Mouse (Mus musculus): ENCODE measurements around the gene Capn11. TPM values are rescaled to one million over a fixed set of nuclear protein-coding genes. Genes with fewer than 3 reads are reported as not detected.

The Capn11 gene
- polyA plus RNA-seq, 1 experiment from 2014 or later: 0.57 TPM

DNA sequence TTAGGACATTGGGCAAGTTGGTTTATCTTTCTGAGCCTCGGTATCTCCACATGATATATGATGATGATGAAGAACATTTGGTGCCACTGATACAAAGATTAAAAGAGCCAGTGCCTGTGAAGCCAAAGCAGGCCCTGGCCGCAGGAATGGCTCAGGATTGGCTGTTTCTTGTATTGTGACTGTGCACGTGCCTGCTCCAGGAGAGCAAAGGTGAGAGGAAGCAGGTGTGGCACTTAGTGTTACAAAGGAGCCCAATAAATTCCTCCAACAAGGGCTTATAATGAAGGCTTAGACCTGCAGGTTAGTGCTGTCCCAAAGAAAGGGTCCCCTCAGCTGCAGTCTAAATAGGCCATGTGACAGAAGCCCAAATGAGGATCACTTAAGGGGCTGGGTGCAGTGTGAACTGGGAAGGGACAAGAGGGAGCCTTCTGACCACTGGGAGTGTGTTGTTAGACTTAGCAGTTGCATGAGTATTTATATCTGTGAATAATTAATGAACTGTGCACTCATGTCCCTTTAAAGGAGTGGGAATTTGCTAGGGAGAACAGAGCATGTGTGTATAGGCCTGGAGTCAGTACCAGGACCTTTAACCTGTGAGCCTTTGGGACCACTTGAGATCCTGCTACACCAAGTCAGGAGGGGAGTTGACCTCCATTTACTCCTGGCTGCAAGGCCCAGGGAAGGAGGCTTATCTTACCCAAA, 40.1 kb upstream of the Capn11 start:
- H3K9me3 ChIP-seq (ENCODE audit: control insufficient read depth, low read length): no peaks in the 10 kb centered on the region

DNA sequence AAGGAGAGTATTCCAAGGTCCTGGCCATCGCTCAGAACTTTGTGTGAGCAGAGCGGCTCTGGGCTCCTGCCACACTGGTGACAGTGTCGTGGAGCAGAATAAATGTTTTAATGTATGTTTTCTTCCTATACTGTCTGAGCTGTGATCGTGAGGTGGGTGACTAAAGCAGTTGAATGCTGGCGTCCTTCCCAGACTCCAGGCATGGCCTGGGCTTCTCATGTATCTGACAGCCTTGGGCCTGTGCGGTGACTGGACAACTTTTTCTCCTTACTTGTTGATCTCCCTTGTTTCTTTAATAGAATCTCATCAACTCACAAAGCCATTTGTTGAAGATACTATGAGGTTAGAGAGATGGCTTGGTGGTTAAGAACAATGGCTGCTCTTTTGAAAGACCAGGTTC, 39.2 kb upstream of the Capn11 start:
- DNase-seq (ENCODE audit: low spot score) (no peak), ATAC-seq (ENCODE audit: insufficient read depth, low FRiP score, low TSS enrichment) (no peak)
- WGBS: 95% methylated on average over 6 of the region's 6 CpGs
- H3K4me1 ChIP-seq (ENCODE audit: control insufficient read depth, insufficient read depth, low read length): no peaks in the 10 kb centered on the region
- no peaks in the 10 kb centered on the region for H3K9me3 ChIP-seq (ENCODE audit: control insufficient read depth, low read length)
- H3K36me3 ChIP-seq (ENCODE audit: control insufficient read depth, insufficient read depth, low read length): no peaks in the 10 kb centered on the region; the same call in 1 of the 2 replicates
- no peak overlapping the region for H3K4me2 ChIP-seq (ENCODE audit: low read depth)
- no peak overlapping the region for H3K9ac ChIP-seq (ENCODE audit: low read length)
- no peak overlapping the region for H3K27ac ChIP-seq (ENCODE audit: low read depth, low read length)
- no peak overlapping the region for H3K4me3 ChIP-seq (ENCODE audit: low read depth, low read length)
- H3K27me3 ChIP-seq (ENCODE audit: control insufficient read depth, insufficient read depth, low read length): no peaks in the 10 kb centered on the region

More for the DNA sequence above, 40.1 kb upstream of the Capn11 start:
- WGBS: 83% methylated on average over 3 of the region's 3 CpGs
- H3K4me1 ChIP-seq (ENCODE audit: control insufficient read depth, insufficient read depth, low read length): no peaks in the 10 kb centered on the region
- no peak overlapping the region for H3K4me2 ChIP-seq (ENCODE audit: low read depth)
- H3K27me3 ChIP-seq (ENCODE audit: control insufficient read depth, insufficient read depth, low read length): no peaks in the 10 kb centered on the region
- no peaks in the 10 kb centered on the region; the same call in 1 of the 2 replicates for H3K36me3 ChIP-seq (ENCODE audit: control insufficient read depth, insufficient read depth, low read length)
- ATAC-seq (ENCODE audit: insufficient read depth, low FRiP score, low TSS enrichment): no peak
- DNase-seq (ENCODE audit: low spot score): no peak
- H3K9ac ChIP-seq (ENCODE audit: low read length): no peak overlapping the region
- H3K27ac ChIP-seq (ENCODE audit: low read depth, low read length): no peak overlapping the region
- H3K4me3 ChIP-seq (ENCODE audit: low read depth, low read length): no peak overlapping the region

DNA sequence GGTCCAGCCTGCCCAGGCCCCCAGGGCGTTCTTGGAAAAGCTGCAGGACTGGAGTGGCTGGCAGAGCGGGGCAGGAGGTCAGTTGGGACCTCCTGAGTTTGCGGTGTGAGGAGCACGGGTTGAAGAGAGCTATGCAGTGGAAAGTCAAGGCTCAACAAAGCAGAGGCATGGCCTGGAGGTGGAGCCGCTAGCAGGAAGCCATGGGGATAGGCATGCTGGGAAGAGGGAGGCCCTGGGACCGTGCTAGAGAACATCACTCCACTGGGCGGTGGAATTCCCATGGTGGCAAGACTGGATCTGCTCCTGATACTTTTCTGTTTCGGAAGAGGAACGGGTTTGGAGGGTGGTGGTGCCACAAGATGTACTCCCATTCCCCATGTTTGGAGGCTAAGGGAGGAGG, 37.9 kb upstream of the Capn11 start:
- ATAC-seq (ENCODE audit: insufficient read depth, low FRiP score, low TSS enrichment): no peak
- H3K4me2 ChIP-seq (ENCODE audit: low read depth): no peak overlapping the region
- 90% methylated on average over 9 of the region's 9 CpGs for WGBS

DNA sequence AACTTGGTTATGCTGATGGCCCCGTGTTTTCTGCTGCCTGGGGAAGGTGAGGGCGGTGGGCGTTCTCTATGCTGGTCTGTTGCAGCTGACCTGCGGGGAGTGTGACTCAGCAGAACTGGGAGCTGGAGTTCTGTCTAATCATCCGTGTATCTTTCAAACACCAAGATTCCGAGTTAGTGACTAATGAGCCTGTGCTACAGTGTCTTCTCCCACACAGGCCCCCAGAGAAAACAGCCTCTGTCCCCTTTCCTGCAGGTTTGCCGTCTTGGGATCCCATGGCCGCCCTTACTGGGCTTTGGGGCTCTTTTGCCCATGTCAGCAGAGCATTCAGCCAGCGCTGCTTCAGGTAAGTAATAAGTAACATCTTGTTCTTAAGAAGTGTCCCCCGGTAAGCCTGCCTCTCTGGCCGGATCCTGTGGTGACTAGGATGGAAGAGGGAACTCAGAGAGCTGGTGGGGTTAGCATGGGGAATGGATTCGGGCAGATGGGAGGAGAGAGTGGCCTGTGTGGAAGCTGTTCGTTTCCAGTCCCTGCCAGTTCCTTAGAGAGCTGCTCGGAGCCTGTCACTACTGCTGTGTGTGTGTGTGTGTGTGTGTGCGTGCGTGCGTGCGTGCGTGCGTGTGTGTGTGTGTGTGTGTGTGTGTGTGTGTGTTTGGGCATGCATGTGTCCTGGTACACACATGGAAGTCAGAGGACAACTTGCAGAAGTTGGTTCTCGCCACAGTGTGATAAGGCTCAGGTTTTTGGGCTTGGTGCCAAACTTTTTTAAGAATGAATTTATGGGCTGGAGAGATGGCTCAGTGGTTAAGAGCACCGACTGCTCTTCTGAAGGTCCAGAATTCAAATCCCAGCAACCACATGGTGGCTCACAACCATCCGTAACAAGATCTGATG, 36.3 kb upstream of the Capn11 start:
- Histone ChIP-seq H3K4me1 (ENCODE audit: control insufficient read depth, insufficient read depth, low read length) (no peaks in the 10 kb centered on the region), H3K4me2 (ENCODE audit: low read depth) (no peak overlapping the region), H3K4me3 (ENCODE audit: low read depth, low read length) (no peak overlapping the region), H3K36me3 (ENCODE audit: control insufficient read depth, insufficient read depth, low read length) (no peaks in the 10 kb centered on the region; the same call in 1 of the 2 replicates), H3K9ac (ENCODE audit: low read length) (no peak overlapping the region), H3K27ac (ENCODE audit: low read depth, low read length) (no peak overlapping the region), H3K9me3 (ENCODE audit: control insufficient read depth, low read length) (no peaks in the 10 kb centered on the region), H3K27me3 (ENCODE audit: control insufficient read depth, insufficient read depth, low read length) (no peaks in the 10 kb centered on the region)
- WGBS: 82% methylated on average over 23 of the region's 23 CpGs
- ATAC-seq (ENCODE audit: insufficient read depth, low FRiP score, low TSS enrichment) (no peak), DNase-seq (ENCODE audit: low spot score) (no peak)

More for the DNA sequence above, 37.9 kb upstream of the Capn11 start:
- no peaks in the 10 kb centered on the region; the same call in 1 of the 2 replicates for H3K36me3 ChIP-seq (ENCODE audit: control insufficient read depth, insufficient read depth, low read length)
- no peaks in the 10 kb centered on the region for H3K4me1 ChIP-seq (ENCODE audit: control insufficient read depth, insufficient read depth, low read length)
- no peak overlapping the region for H3K4me3 ChIP-seq (ENCODE audit: low read depth, low read length)
- no peak for DNase-seq (ENCODE audit: low spot score)
- no peak overlapping the region for H3K27ac ChIP-seq (ENCODE audit: low read depth, low read length)
- H3K27me3 ChIP-seq (ENCODE audit: control insufficient read depth, insufficient read depth, low read length): no peaks in the 10 kb centered on the region
- H3K9ac ChIP-seq (ENCODE audit: low read length): no peak overlapping the region
- no peaks in the 10 kb centered on the region for H3K9me3 ChIP-seq (ENCODE audit: control insufficient read depth, low read length)

DNA sequence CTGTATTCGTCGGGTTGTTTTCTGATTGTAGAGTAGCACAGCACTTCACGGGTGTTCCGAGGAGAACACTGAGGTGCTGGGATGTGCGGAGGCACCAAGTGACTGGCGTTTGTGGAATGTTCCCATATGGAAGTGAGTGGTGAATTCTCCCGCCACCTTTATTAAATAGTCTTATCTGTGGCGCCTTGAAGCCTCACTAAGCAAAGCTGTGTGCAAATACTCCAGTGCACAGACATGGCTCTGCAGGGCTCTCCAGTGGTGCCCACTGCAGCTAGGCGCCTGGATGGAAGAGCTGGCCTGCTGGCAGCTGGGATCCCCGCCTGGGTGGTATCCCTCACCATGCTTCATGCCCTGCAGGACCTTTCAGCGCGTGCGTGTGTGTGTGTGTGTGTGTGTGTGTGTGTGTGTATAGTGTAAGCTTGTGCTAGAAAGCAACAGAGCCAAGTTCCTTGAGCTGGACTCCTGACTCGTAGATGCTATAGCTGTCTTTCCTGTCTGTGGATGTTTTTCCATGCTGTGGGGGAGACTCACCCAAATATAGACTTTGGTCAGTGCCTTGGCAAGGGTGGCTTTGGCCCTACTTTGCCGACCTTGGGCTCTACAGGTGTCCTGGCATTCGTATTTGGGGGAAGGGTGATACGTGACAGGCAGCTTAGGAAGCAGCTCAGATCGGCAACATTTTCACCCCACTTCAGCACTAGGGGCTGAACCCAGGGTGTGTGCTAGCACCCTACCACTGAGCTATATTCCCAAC, 34.9 kb upstream of the Capn11 start:
- no peaks in the 10 kb centered on the region for H3K4me1 ChIP-seq (ENCODE audit: control insufficient read depth, insufficient read depth, low read length)
- ATAC-seq (ENCODE audit: insufficient read depth, low FRiP score, low TSS enrichment) (no peak), DNase-seq (ENCODE audit: low spot score) (no peak)
- no peaks in the 10 kb centered on the region for H3K27me3 ChIP-seq (ENCODE audit: control insufficient read depth, insufficient read depth, low read length)
- no peaks in the 10 kb centered on the region; the same call in 1 of the 2 replicates for H3K36me3 ChIP-seq (ENCODE audit: control insufficient read depth, insufficient read depth, low read length)
- no peak overlapping the region for H3K4me3 ChIP-seq (ENCODE audit: low read depth, low read length)
- 86% methylated on average over 18 of the region's 18 CpGs for WGBS
- no peak overlapping the region for H3K27ac ChIP-seq (ENCODE audit: low read depth, low read length)
- no peak overlapping the region for H3K9ac ChIP-seq (ENCODE audit: low read length)
- H3K4me2 ChIP-seq (ENCODE audit: low read depth): no peak overlapping the region
- no peaks in the 10 kb centered on the region for H3K9me3 ChIP-seq (ENCODE audit: control insufficient read depth, low read length)

DNA sequence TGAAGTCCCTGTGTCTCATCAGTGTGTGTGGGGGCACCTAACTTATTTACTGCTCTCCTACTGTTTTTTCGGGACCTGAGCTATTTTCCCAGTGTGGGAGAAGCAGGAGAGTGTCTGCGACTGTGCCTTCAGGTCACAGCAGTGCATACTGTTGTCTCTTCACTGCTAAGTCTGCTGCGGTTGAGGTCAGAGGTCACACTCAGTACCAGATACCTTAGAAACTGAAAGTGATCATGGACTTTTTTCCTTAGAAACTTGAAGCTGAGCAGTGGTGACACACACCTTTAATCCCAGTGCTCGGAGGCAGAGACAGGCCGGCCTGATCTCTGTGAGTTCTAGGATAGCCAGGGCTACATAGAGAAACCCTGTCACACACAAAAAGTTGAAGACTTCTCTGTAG, 33.0 kb upstream of the Capn11 start:
- Histone ChIP-seq H3K4me2 (ENCODE audit: low read depth) (no peak overlapping the region), H3K9me3 (ENCODE audit: control insufficient read depth, low read length) (no peaks in the 10 kb centered on the region), H3K27me3 (ENCODE audit: control insufficient read depth, insufficient read depth, low read length) (no peaks in the 10 kb centered on the region), H3K36me3 (ENCODE audit: control insufficient read depth, insufficient read depth, low read length) (no peaks in the 10 kb centered on the region), H3K4me1 (ENCODE audit: control insufficient read depth, insufficient read depth, low read length) (peaks cover under 1% of the 10 kb centered on the region; the same call in 1 of the 2 replicates), H3K9ac (ENCODE audit: low read length) (no peak overlapping the region), H3K27ac (ENCODE audit: low read depth, low read length) (no peak overlapping the region), H3K4me3 (ENCODE audit: low read depth, low read length) (no peak overlapping the region)
- ATAC-seq (ENCODE audit: insufficient read depth, low FRiP score, low TSS enrichment): no peak
- no peak for DNase-seq (ENCODE audit: low spot score)
- 86% methylated on average over 5 of the region's 5 CpGs for WGBS

DNA sequence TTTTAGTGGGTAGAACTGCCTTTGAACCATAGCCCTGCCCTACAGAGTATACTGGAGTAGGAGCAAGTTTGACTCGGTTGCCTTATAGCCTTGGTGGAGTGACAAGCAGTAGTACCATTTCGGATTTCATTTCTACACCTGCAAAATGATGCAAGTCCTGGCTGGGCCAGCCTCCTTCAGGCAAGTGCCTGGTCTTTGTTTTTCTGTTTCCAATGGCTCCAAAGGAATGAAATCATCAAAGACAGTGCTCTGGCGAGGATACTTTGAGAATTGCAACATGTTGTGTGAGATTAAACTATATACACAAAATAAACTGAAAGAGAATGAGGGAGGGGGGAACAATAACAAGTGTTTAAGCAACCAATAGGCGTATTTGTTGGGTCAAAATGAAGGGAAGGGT, 30.9 kb upstream of the Capn11 start:
- 89% methylated on average over 4 of the region's 4 CpGs for WGBS
- Histone ChIP-seq H3K9ac (ENCODE audit: low read length) (no peak overlapping the region), H3K4me1 (ENCODE audit: control insufficient read depth, insufficient read depth, low read length) (peaks cover 4% of the 10 kb centered on the region; the same call in 1 of the 2 replicates), H3K4me2 (ENCODE audit: low read depth) (no peak overlapping the region), H3K27me3 (ENCODE audit: control insufficient read depth, insufficient read depth, low read length) (no peaks in the 10 kb centered on the region), H3K9me3 (ENCODE audit: control insufficient read depth, low read length) (no peaks in the 10 kb centered on the region), H3K36me3 (ENCODE audit: control insufficient read depth, insufficient read depth, low read length) (no peaks in the 10 kb centered on the region), H3K27ac (ENCODE audit: low read depth, low read length) (no peak overlapping the region), H3K4me3 (ENCODE audit: low read depth, low read length) (no peak overlapping the region)
- DNase-seq (ENCODE audit: low spot score) (no peak), ATAC-seq (ENCODE audit: insufficient read depth, low FRiP score, low TSS enrichment) (no peak)

DNA sequence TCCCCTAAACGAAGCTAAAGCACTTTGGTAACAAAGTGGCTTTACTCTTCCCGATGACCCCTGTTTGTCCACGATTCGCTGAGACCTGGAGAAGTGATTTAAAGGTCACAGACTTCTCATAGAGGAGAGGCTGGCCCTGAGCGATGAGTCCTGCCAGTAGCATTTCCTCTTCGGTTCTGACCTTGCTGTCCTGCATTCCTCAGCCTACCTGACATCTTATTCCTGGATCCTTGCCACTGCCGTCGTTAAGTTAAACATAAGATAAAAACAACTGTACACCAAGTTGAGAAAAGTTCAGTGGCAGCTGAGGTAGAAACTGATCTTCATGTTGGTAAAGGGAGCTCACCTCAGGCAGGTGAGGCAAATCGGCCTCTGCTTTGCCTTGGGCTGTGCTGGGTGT, 30.0 kb upstream of the Capn11 start:
- H3K4me1 ChIP-seq (ENCODE audit: control insufficient read depth, insufficient read depth, low read length): peaks cover 8% of the 10 kb centered on the region; the same call in 1 of the 2 replicates
- H3K36me3 ChIP-seq (ENCODE audit: control insufficient read depth, insufficient read depth, low read length): no peaks in the 10 kb centered on the region
- no peaks in the 10 kb centered on the region for H3K27me3 ChIP-seq (ENCODE audit: control insufficient read depth, insufficient read depth, low read length)
- DNase-seq (ENCODE audit: low spot score): no peak
- no peak for ATAC-seq (ENCODE audit: insufficient read depth, low FRiP score, low TSS enrichment)
- no peak overlapping the region for H3K4me2 ChIP-seq (ENCODE audit: low read depth)
- no peaks in the 10 kb centered on the region for H3K9me3 ChIP-seq (ENCODE audit: control insufficient read depth, low read length)
- H3K4me3 ChIP-seq (ENCODE audit: low read depth, low read length): no peak overlapping the region
- 88% methylated on average over 9 of the region's 9 CpGs for WGBS
- no peak overlapping the region for H3K9ac ChIP-seq (ENCODE audit: low read length)
- no peak overlapping the region for H3K27ac ChIP-seq (ENCODE audit: low read depth, low read length)
